Mouse (Mus musculus) ES-E14 (cell line): ENCODE measurements around the gene Hs1bp3. TPM values are rescaled to one million over a fixed set of nuclear protein-coding genes. Genes with fewer than 3 reads are reported as not detected.
A peak's percentile ranks its signal among the peaks of the same experiment; 100 is the strongest.

ENCODE experiments used
- DNase-seq: peaks from one replicate; pipeline ENCODE4 v3.0.0-alpha.2; 2013; ENCODE audit warnings: low read depth, low spot score
- H3K27ac ChIP-seq: 2 replicates; pipeline ENCODE4 v1.5.1; 2012; ENCODE audit warnings: low read depth, mild to moderate bottlenecking, low read length, moderate library complexity, mixed read lengths; ENCODE audit not compliant: poor library complexity, insufficient read depth, severe bottlenecking
- H3K36me3 ChIP-seq: 2 replicates; pipeline ENCODE4 v1.6.1; 2012; ENCODE audit warnings: mild to moderate bottlenecking, low read length, moderate library complexity, mixed read lengths; ENCODE audit not compliant: control insufficient read depth, poor library complexity, insufficient read depth, severe bottlenecking
- H3K4me1 ChIP-seq, 2 experiments: fragments of 150-350 bp in 1 of 2; sonication (generic) in 1 of 2; 2 replicates each; pipeline ENCODE4 v1.6.1; 2012; ENCODE audit warnings: low read length in 2 of 2, mild to moderate bottlenecking in 1 of 2, mixed read lengths in 1 of 2; ENCODE audit not compliant: control insufficient read depth in 2 of 2, insufficient read depth in 2 of 2, poor library complexity in 1 of 2
- H3K4me3 ChIP-seq, 2 experiments: fragments of 150-350 bp in 1 of 2; sonication (generic) in 1 of 2; 2 replicates each; pipeline ENCODE4 v1.5.1; 2012; ENCODE audit warnings: low read length in 2 of 2, low read depth in 1 of 2, mild to moderate bottlenecking in 1 of 2, mixed read lengths in 1 of 2; ENCODE audit not compliant: insufficient read depth in 1 of 2, poor library complexity in 1 of 2, severe bottlenecking in 1 of 2
- H3K9ac ChIP-seq: 2 replicates; pipeline ENCODE4 v1.6.1; 2012; ENCODE audit warnings: low read depth, mild to moderate bottlenecking, low read length, mixed read lengths; ENCODE audit not compliant: poor library complexity, insufficient read depth, severe bottlenecking
- H3K9me3 ChIP-seq: fragments of 150-350 bp; sonication (generic); 2 replicates; pipeline ENCODE4 v1.6.1; 2012; ENCODE audit warnings: low read depth, mild to moderate bottlenecking, low read length; ENCODE audit not compliant: control insufficient read depth, insufficient read depth
- CHD2 ChIP-seq: IDR thresholded peaks from 2 replicates; pipeline ENCODE4 v1.6.1; 2014; ENCODE audit warnings: mild to moderate bottlenecking, low read depth, low read length, inconsistent platforms
- HCFC1 ChIP-seq: IDR thresholded peaks from 2 replicates; pipeline ENCODE4 v1.6.1; 2012; ENCODE audit warnings: low read length, inconsistent platforms, borderline replicate concordance; ENCODE audit not compliant: insufficient read depth
- MAFK ChIP-seq: IDR thresholded peaks from 2 replicates; pipeline ENCODE4 v1.6.1; 2014; ENCODE audit warnings: mild to moderate bottlenecking, low read depth, low read length, inconsistent platforms; ENCODE audit not compliant: insufficient read depth
- ZC3H11A ChIP-seq: IDR thresholded peaks from 2 replicates; pipeline ENCODE4 v1.6.1; 2012; ENCODE audit warnings: low read depth, mild to moderate bottlenecking, inconsistent platforms, low read length, borderline replicate concordance
- ZNF384 ChIP-seq: IDR thresholded peaks from 2 replicates; pipeline ENCODE4 v1.6.1; 2012; ENCODE audit warnings: low read depth, low read length, inconsistent platforms
- in situ Hi-C, 2 experiments: fragments of 600-800 bp; cut with MboI; formaldehyde crosslinking; loops; one replicate each; pipeline ENCODE4 v1.15.1; 2025; ENCODE audit warnings: low sequenced_read_pairs in 2 of 2, inconsistent platforms in 1 of 2; ENCODE audit not compliant: unreplicated experiment in 2 of 2
- total RNA-seq: library from RNA; depleted of rRNA; stranded (reverse); fragments of 300-350 nt; gene quantifications from 2 replicates; pipeline ENCODE4 v1.2.3, GENCODE M21; 2012

The Hs1bp3 gene
- total RNA-seq, 1 experiment: 7.9 TPM

GRCm38 (mm10) chr12:8296154-8296553, 17.1 kb upstream of the Hs1bp3 start:
- Histone ChIP-seq H3K36me3 (no peaks in the 10 kb centered on the region), H3K4me1 (peaks cover 0 to 3% of the 10 kb centered on the region in 2 experiments; a peak in 1 of 4 replicates), H3K9ac (no peak overlapping the region), H3K4me3 (no peak overlapping the region), H3K27ac (no peak overlapping the region), H3K9me3 (no peaks in the 10 kb centered on the region)
- in situ Hi-C loops: loop anchor here (25.0 kb wide), 2 partner anchors 234 to 1291 kb away; no protein-coding TSS in a partner anchor
- TF ChIP-seq HCFC1 (no peak), CHD2 (no peak), ZC3H11A (no peak), MAFK (no peak), ZNF384 (no peak)
- DNase-seq: no peak

GRCm38 (mm10) chr12:8297586-8298214, 15.5 kb upstream of the Hs1bp3 start:
- peak overlapping the region; percentile 50 to 54 for H3K4me3 ChIP-seq
- H3K27ac ChIP-seq: no peak overlapping the region
- H3K36me3 ChIP-seq: no peaks in the 10 kb centered on the region
- DNase-seq: no peak
- in situ Hi-C loops: loop anchor here (25.0 kb wide), 2 partner anchors 235 to 1290 kb away; no protein-coding TSS in a partner anchor
- H3K9ac ChIP-seq: no peak overlapping the region
- H3K9me3 ChIP-seq: no peaks in the 10 kb centered on the region
- TF ChIP-seq ZNF384 (no peak), CHD2 (no peak), HCFC1 (no peak), ZC3H11A (no peak), MAFK (no peak)
- peaks cover 0 to 5% of the 10 kb centered on the region in 2 experiments; a peak in 2 of 4 replicates for H3K4me1 ChIP-seq

- DNase-seq: no peak
- peak overlapping the region; percentile 54 to 62; a peak in 3 of 4 replicates for H3K4me3 ChIP-seq
- in situ Hi-C loops: loop anchor here (25.0 kb wide), 2 partner anchors 236 to 1289 kb away; no protein-coding TSS in a partner anchor
- no peaks in the 10 kb centered on the region for H3K9me3 ChIP-seq
- TF ChIP-seq MAFK: no peak
- no peak for TF ChIP-seq CHD2
- no peak for TF ChIP-seq ZNF384
- TF ChIP-seq HCFC1: no peak
- TF ChIP-seq ZC3H11A: no peak
- H3K36me3 ChIP-seq: no peaks in the 10 kb centered on the region
- peaks cover 0 to 5% of the 10 kb centered on the region in 2 experiments; a peak in 2 of 4 replicates for H3K4me1 ChIP-seq
- peak overlapping the region; percentile 40 for H3K9ac ChIP-seq
- H3K27ac ChIP-seq: no peak overlapping the region
These were observed 14.7 kb upstream of the Hs1bp3 start for GRCm38 (mm10) chr12:8298361-8299142.

- no peaks in the 10 kb centered on the region for H3K9me3 ChIP-seq
- no peak overlapping the region for H3K9ac ChIP-seq
- DNase-seq: no peak
- H3K4me3 ChIP-seq: no peak overlapping the region
- H3K4me1 ChIP-seq: peaks cover 0 to 5% of the 10 kb centered on the region in 2 experiments; a peak in 2 of 4 replicates
- TF ChIP-seq HCFC1 (no peak), ZNF384 (no peak), MAFK (no peak), CHD2 (no peak), ZC3H11A (no peak)
- H3K27ac ChIP-seq: no peak overlapping the region
- in situ Hi-C loops: loop anchor here (10.0 to 25.0 kb wide), 3 partner anchors 235 to 1288 kb away; no protein-coding TSS in a partner anchor
- no peaks in the 10 kb centered on the region for H3K36me3 ChIP-seq
These were observed 13.8 kb upstream of the Hs1bp3 start for GRCm38 (mm10) chr12:8299143-8300110.
